Mouse (Mus musculus) left cerebral cortex, adult 18-20 months (tissue): Measurements from ENCODE around the gene Gm20431. TPM values are rescaled to one million over a fixed set of nuclear protein-coding genes. Genes with fewer than 3 reads are reported as not detected.

Experiments used
- DNase-seq, 2 experiments: peaks; one replicate each; pipeline ENCODE4 v3.0.0; 2021 to 2022; ENCODE audit warnings: low spot score in 2 of 2, mixed read lengths in 1 of 2
- total RNA-seq, 2 experiments: library from RNA; stranded (reverse); gene quantifications; 2 replicates each; pipeline ENCODE4 v1.2.3; 2021

Gm20431 gene
- total RNA-seq, 2 experiments from 2014 or later, result 32.2 to 33.5 TPM

DNA sequence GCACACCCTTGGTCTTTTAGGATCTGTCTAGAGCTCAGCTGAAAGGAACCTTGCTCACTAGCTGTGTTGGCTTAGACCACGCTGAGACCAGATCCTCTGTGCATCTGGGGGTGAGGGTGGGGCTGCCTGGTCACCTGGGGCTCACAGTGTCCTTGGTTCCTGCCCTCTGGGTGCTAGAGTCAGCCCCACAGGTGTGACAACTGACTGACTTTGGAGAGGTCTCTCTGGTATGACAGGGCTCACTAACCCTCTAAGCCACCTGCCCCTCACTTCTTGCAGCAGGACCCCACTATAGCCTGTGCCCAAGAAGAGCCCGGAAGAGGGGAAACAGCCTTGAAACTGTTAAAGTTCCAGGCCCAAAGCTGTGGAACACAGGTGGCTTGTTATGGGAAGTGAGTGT lies 58.9 kb downstream of the Gm20431 start:
- DNase-seq, result no peak

DNA sequence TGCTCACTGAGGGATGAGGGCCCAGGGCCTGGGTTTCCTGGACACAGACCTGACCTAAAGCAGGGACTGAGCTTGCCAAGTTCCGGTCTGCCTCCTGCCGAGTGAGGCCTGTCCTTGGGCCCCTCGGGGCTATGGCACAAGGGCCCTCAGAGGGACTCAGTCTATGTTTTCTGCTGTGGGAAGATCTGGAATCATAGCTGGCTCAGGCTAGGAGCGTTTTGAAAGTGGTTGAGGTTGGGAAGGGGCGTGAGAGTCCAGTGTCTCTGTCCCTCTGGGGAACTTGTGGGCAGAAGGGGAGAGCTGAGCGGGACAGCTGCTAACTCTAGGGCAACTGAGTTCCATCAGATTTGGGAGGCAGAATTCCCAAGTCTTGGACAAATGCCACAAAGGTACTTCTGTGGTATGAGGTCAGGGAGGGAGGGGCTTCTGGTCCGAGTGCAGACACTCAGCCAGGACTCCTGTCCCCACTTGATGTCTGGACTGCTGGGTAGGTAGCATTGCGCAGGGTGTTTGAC lies 60.8 kb downstream of the Gm20431 start:
- no peak for DNase-seq

DNA sequence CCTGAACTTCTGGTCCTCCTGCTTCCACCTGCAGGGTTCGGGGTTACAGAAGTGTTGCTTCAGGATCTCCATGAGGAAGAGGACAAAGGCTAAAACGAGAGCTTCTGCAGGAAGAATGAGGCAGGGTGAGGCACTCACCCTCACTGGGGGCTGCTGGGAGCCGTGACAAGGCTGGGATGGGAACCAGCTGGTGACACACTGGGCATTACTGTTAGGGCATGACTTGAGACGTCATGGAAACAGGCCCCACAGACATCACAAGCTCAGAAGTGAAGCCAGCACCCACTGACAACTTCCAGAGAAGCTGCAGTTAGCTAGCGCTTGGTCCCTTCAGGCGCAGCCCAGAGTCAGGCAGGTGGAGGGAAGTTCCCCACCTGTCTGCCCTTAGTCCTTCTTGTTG lies 61.4 kb downstream of the Gm20431 start:
- no peak for DNase-seq

DNA sequence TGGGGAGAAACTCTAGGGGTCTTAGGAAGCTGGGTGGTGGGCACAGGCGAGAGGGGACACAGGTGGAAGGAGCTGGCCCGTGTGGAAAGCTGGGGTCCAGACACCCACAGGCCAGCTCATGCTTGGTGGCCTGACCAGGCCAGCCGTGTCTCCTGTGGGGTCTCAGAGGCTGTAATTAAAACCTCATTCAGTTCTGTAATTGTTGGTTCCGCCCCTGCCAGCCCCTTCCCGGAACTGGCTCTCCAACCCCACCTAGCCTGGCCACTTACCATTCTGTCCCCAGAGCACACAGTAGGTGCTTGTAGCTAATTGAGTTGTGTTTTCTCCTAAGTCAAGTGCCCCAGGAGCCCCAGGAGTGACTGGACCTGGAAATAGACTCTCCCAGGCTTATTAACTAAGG lies 62.1 kb downstream of the Gm20431 start:
- no peak for DNase-seq

DNA sequence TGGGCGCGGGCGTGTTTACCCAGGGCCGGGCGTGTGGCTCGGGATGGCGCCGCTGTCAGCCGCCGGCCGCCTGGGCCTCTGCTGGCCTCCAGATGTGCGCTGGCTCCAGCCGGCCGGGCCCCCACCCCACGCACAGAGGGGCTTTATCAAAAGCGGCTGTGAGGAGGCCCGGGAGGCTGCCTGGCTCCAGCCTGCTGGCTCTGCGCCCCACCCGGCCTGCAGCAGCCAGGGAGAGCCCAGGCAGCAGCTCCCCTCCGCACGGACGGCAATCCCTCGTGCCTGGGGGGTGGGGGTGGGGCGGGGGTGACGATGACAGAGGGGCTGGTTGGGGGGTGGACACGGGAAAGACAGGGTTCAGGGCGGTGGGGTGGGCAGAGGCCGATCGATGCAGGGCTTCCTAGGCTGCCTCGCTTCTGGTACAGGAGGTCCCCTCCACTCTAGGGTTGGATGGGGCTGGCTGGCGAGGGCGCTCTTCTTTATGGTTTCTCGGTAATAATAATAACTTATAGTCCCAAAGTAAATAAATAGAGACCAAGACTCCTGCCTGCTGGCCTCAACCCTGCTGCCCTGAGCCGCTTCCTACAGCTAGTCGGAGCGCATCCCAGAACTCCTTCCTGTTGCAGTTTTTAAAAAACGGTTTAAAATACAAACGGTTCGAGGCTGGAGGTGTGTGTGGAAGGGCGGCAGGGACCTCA lies 63.7 kb downstream of the Gm20431 start:
- no peak for DNase-seq

DNA sequence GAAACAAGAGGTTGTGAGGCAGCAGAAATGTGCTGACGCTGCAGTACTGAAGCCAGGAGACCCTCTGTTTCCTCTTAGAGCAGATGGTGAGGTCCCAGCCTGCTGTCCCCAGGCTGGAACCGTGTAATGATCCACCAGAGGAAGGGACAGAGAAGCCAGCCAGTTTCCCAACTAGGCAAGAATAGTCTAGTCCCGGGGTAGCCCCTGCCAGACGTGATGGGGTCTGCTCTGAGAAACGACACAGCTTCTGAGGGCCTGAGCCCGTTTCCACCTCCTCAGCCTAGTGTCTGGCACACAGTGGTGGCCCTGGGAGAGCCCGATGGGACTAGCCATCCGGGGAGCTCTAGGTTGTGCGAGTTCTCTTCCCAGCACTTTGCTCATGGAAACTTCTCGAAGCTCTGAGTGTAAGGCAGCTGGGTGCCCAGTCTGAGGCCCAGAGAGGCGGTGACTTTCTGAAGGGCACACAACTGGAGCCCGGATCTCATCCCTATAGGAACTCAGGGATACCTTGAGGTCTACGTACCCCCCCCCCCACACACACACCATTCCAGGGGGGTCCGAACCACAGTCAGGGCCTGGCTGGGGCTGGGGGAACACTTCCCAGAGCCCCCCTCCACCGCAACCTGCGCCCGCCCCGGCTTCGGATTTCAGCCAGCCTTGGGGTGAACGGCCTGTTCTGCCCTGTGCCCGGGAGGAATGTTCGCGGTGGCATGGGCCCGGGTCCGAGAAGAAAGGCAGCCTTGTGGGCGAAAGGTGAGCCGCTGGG lies 64.4 kb downstream of the Gm20431 start:
- DNase-seq, result no peak

DNA sequence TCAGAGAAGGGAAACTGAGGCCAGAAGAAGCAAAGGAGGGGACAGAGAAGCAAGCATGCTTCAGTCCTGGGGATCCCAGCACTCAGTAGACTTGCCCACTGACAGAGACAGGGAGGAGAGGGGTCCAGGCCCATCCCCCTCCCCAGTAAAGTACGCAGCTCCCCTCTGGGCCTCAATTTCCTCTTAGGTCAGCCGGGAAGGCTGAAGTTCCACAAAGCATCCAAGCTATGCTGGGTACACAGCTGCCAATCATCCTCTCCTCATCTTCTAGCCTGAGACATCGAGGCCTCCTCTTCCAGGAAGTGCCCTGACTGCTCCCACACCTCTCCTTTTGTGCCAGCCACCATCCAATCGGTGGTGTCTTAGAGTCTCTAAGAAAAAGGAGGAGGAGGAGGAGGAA lies 65.0 kb downstream of the Gm20431 start:
- no peak for DNase-seq

DNA sequence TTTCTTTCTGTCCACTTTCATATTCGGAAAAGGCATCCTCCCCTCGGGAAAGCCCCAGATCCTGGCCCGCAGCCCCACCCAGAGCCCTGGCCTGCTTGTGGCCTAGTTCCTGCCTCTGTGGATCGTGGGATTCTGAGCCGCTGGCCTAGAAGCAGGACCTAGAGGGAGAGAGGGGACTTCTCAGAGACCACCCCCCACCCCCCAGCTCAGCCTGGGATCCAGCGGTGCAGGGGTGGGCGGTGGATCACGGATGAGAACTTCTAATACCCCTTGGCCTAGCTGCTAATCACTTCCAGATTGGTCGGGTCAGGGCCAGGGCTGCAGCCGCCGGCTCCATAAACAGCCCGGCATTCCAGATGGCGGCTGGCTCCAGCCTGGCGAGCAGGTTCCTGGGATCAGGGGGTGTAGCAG lies 65.5 kb downstream of the Gm20431 start:
- no peak for DNase-seq

DNA sequence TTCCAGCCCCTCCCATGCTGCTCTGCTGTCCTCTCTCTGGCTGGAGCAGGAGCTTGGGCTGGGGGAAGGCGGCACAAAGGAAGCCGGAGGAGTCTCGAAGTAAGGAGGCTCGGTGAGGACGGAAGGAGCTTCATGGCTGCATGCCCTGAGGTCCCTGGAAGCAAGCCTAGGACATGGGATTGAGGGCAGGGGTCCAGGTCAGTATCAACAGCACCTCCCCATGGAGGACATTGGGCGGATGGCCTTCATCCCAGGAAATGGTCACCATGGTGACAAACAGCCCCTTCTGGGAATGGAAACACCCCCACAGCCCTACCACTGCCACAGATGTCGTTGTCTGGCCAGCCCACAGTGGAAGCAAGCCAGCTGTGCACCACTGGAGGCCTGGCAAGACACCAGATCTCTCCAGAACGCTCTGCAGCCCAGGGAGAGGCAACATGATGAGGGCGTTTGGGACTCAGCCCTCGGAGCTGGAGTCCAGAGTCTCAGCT lies 66.8 kb downstream of the Gm20431 start:
- DNase-seq, result peak; percentile 23 to 27

DNA sequence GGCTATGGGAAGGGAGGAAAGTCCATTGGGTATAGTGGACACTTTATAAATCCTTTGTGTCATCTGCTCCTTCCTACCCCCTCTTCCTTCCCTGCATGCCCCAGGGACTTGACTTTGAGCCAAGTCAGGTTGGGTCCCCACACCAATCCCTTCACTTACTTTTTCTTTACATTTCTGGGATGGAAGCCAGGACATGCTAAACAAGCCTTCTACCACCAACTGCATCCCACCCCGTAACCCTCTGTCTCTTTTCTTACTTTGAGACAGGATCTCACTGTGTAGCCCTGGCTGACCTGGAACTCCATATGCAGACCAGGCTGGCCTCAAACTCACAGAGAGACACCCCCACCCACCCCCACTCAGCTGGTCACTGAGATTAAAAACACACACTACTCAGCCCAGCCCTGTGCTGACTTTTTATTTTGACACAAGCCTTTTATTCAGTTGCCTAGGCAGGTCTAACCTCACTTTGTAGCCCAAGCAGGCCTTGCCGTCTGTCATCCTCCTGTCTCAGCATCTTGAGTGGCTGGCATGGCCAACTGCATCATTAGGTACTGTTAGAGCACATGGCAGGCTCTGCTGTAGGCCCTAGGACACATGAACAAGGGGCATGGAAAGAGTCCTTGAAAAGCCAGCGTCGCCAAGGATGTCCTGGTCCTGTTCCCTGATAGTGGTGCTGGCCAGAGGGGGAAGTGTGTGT lies 67.6 kb downstream of the Gm20431 start:
- no peak for DNase-seq

DNA sequence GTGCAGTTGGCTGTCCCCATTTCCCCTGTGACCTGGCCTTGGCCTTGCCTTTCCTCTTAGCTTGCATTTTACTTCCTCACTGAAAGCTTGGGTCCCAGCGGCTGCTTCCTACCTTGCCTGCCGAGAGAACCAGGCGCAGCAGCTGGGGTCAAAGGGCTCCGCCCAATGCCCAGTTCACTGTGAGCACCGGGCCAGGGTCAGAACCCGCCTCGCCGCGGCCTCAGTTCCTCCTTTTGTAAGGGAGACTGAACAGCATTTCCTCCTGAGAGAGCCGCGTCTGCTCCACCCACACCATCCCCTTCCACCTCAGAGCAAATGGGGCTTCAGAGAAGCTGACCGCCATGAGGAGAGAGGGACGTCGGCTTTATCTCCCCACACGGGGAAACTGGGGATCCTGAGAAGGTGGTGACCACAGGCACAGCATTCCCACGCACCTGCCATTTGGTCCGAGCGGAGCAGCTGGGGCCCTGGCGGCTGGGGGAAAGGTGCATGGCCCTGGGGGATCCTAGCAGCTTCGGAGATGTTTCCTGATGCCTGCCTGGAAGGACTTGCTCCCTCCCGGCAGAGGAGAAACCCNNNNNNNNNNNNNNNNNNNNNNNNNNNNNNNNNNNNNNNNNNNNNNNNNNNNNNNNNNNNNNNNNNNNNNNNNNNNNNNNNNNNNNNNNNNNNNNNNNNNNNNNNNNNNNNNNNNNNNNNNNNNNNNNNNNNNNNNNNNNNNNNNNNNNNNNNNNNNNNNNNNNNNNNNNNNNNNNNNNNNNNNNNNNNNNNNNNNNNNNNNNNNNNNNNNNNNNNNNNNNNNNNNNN lies 72.3 kb downstream of the Gm20431 start:
- no peak for DNase-seq

DNA sequence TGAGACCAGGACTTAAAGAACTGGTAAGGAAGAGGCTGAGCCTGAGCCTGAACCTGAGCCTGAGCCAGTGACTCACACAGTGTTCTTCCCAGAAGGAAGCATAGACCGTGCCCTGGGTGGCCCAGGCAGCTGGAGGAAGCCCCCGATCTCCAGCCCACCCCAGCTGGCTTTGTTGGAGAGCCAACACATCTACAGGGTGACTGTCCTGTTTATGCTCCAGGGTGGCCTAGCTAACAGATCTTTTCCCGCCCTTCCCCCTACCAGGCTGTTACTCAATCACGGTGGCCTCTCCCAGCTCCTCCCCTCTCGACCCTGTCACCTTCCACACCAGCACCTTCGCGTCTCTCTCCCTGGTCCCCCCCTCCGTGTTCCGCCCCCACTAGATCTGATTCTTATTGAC lies 74.3 kb downstream of the Gm20431 start:
- DNase-seq, result no peak

DNA sequence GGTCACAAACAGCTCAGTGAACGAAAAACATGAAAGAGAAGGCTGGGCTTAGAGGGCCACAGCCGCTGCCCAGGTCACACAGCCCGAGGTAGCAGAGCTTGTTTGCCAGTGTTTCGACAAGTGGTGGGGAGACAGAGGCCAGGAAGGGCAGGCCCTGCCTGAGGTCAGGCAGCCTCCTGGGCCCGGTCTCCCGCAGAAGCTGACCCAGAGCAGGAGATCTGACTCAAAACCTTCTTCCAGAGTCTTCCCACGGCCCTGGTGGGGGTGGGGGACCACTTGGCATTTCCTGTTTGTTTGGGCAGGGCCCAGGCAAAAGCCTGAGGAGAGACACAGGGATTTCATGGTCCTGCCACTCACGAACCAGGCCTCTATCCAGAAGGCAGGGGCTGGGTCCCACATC lies 75.3 kb downstream of the Gm20431 start:
- DNase-seq, result no peak

DNA sequence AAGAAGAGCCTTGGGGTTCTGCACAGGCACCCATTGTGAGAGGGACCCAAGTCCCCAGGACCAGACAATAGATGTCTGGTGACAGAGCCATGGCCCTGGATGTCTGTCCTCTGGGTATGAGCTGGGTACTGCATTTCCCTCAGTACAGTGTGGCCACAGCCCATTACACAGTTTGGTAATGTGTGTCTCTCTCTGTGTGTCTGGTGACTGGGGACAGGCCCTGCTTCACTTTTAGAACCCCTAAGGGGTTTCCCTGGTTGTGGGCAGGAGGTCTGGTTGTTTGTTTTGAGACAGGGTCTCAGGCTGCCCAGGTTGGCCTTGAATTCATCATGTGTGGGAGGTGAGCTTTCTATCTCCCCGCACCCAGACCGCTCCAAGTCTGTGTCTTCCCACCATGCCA lies 76.0 kb downstream of the Gm20431 start:
- no peak for DNase-seq

DNA sequence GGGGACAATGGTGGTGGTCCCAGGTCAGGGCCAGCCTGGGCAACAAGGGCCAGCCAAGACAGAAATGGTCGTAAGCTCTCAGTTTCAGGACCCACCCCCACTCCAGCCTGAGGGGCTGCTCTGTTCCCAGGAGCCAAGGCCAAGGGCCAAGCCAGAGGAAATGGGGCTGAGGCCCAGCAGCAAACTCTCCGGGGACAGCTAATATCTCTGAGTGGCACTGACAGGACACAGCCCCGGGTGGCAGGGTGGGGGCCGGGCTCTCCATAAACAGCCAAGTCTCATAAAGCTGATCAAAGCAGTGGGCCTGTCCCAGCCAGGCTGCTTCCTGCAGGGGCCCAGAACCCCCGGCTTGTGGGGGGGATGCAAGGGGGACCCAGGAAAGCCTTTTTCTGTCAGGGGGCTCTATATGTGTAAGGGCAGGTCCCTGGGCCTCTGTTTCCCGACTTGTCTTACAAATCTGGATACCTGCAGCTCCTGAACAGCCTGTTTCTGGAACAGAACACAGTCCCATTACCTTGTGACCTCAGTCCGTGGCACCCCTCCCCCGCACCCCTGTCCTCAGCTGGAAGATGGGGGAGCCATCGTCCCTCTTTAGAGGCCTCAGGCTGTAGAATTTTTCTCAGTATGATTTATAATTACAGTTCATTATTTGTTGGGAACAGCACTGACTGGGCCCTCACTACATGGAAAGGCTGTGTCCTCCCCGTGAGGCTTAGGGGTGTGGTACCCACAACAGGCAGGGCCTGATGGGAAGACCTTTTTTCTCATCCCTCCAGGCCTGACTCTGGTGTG lies 77.9 kb downstream of the Gm20431 start:
- no peak for DNase-seq

DNA sequence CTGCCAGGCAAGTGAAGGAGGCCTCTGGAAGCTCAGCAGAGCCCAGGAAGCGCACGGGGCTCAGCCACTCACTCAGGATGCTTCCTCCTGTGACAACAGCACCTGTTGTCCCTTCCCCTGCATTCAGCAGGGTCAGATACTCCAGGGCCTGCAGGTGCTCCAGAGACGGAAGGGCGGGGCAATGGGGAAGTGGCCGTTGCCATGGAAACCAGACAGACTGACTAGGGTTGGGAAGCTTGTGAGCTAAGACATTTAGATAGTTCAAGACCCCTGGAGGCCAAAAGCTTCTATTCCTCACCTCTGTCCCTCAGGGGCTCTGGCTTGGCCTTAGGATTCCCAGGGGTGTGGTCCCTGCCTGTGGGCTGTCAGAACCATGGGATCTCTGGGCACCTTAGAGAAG lies 82.8 kb downstream of the Gm20431 start:
- no peak for DNase-seq

DNA sequence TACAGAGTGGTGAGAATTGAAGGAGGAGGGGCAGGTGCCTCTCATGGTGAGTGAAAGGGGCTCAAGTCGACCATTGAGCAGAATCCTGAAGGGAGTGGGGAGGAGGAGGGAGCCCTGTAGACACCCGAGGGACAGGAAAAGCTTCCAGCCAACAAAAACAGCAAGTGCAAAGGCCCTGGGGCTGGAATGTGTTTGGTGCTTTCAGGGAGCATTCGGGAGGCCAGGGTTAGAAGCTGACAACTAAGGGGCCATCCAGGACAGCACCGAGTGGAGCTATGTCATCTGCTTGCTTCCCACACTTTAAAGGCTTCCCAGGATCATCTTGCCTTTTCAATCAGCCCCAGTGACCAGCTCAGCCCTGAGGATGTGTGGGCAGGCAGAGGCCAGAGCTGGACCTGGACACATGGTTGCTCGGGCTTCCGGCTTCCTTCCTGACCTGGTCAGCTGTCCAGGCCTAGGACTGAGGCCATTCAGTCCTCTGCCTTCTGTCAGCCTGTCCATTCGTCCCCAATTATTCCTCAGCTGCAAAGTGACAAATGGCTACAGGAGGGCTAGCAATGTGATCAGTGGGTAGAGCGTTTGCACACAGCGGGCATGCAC lies 84.0 kb downstream of the Gm20431 start:
- no peak for DNase-seq

DNA sequence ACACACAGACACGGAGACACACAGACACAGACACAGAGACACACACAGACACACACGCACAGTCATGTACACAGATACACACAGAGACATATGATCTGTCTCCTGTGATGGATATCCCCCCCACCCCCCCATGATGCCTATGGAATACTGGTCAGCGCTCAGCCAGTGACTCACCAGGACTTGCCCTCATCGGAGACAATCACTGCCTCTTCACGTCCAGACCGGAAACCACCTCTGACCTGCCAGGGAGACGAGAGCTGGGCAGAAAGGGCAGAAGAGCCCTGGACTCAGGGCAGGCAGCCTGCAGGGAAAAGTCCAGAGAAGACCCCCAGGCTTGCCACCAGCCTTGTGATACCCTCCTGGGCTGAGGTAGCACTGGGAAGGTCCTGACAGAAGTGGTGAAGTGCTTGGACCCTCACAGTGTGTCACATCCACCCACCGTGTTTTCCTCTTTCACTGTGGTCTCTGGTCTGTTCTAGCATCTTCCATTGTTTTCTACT lies 85.1 kb downstream of the Gm20431 start:
- DNase-seq, result no peak

DNA sequence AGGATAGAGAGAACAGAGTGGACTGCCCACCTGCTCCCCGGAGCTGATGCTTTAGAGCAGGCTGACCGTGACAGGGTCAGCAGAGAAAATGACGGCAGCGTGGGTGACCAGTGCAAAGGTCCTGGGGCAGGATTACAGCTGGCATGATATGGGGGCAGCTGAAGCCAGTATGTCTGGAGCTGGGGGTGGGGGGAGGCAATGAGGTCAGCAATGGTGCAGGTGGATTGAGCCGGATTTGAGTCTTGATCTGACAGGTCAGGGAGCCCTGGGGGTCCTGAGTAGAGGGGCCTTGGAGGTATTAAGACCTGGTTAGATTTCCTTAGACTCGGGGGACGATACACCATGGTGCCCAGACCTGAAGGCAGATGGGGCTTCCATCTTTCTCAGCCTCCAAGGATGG lies 85.7 kb downstream of the Gm20431 start:
- no peak for DNase-seq

DNA sequence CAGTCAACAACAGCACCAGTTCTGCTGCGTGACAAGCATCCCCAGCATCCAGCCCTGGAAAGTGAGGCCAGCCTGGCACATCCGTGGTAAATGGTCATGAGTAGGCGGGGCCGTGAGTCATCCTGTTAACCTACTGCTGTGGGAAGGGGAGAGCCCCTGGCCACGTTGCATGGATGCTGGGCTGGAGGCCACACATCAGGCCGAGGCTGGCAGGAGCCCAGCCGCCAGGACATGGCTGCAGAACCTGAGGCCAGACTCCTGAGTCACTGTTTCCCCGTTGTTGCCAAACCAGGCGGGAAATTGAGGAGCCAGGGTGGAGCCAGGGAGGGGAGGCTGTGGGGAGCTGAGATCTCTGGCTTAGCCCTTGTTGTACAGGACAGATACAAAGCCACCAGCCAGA lies 86.5 kb downstream of the Gm20431 start:
- DNase-seq, result no peak
